Mouse (Mus musculus) neural tube, embryonic 12.5 days (tissue): ENCODE measurements at regions not wholly inside any gene's neighbourhood (a gene's known extent, or its start where the extent isn't known, plus 50 kb on each side); places are given as distances from the start of the nearest gene placed in this dataset.

Experiments
- ATAC-seq: fragments of 200-750 bp; cut with Nextera tagmentation; 2 replicates; pipeline ENCODE4 v1.8.0; 2017; ENCODE audit warnings: low read depth, mild to moderate bottlenecking, moderate TSS enrichment, moderate library complexity; ENCODE audit not compliant: low FRiP score
- H3K27ac ChIP-seq: fragments of 300-500 bp; sonication (generic); 2 replicates; pipeline ENCODE4 v1.5.1; 2016
- H3K27me3 ChIP-seq: fragments of 300-500 bp; sonication (generic); replicated peaks from 2 replicates; pipeline ENCODE4 v1.6.1; 2016; ENCODE audit warnings: mild to moderate bottlenecking
- H3K36me3 ChIP-seq: fragments of 300-500 bp; sonication (generic); 2 replicates; pipeline ENCODE4 v1.6.1; 2016; ENCODE audit warnings: mild to moderate bottlenecking
- H3K4me1 ChIP-seq: fragments of 300-500 bp; sonication (generic); 2 replicates; pipeline ENCODE4 v1.6.1; 2016
- H3K4me2 ChIP-seq: fragments of 300-500 bp; sonication (generic); replicated peaks from 2 replicates; pipeline ENCODE4 v1.6.1; 2016; ENCODE audit warnings: mild to moderate bottlenecking
- H3K4me3 ChIP-seq: fragments of 300-500 bp; sonication (generic); 2 replicates; pipeline ENCODE4 v1.5.1; 2016
- H3K9ac ChIP-seq: fragments of 300-500 bp; sonication (generic); 2 replicates; pipeline ENCODE4 v1.6.1; 2016; ENCODE audit warnings: mild to moderate bottlenecking
- H3K9me3 ChIP-seq: fragments of 300-500 bp; sonication (generic); 2 replicates; pipeline ENCODE4 v1.6.1; 2016; ENCODE audit warnings: mild to moderate bottlenecking
- WGBS: fragments of 180-500 bp; shearing (Covaris S2); methylation state at CpG from one replicate; pipeline ENCODE4 v1.1.7; 2016; 5-methylcytosine and 5-hydroxymethylcytosine counted together

DNA sequence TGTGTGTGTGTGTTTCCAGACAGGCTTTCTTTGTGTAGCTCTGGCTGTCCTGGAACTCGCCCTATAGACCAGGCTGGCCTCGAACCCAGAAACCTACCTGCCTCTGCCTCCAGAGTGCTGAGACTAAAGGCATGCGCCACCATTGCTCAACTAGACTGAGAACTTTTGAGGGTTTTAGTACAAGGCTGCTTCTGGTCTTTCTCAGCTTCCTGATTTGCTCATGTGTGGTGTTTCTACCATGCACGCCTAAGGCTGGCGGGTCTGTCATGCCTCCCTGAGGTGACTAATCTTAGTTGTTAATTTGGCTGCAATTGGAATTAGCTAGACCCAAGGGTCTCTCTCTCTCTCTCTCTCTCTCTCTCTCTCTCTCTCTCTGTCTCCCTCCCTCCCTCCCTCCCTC is 61.2 kb upstream of the Cux1 start:
- H3K4me1 ChIP-seq = no peaks in the 10 kb centered on the region
- no peak overlapping the region for H3K27ac ChIP-seq
- no peak overlapping the region for H3K9ac ChIP-seq
- 0 out of 2 replicates have a peak, but pooled peaks cover 5% of the 10 kb centered on the region for H3K27me3 ChIP-seq
- no peak overlapping the region for H3K4me2 ChIP-seq
- H3K9me3 ChIP-seq = no peaks in the 10 kb centered on the region
- no peak overlapping the region for H3K4me3 ChIP-seq
- no peak for ATAC-seq
- H3K36me3 ChIP-seq = no peaks in the 10 kb centered on the region
- WGBS = 90% methylated on average over 5 of the region's 5 CpGs

DNA sequence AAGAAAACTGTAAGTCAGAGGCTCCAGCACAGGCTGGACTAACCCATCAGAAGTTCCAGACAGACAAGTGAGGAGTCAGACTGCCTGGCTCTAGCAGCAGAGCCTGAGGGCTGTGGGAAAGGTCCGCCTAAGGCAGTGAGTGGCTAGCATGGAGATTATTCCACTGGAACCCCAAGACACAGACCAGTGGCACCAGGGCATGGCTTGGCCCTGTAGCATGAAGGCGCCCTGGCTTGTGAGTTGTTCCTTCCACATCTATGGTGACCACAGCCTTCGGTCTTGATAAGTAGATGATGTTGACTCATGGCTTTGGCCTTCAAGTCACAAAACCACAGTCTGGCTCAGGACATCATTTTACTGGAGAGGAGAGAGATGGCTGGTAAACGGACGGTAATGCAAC is 60.7 kb upstream of the Myl10 start:
- 90% methylated on average over 5 of the region's 5 CpGs for WGBS
- Histone ChIP-seq H3K4me1 (no peaks in the 10 kb centered on the region), H3K4me2 (no peak overlapping the region), H3K9ac (no peak overlapping the region), H3K9me3 (no peaks in the 10 kb centered on the region), H3K27ac (no peak overlapping the region), H3K27me3 (no peaks in the 10 kb centered on the region), H3K36me3 (no peaks in the 10 kb centered on the region), H3K4me3 (no peak overlapping the region)
- no peak for ATAC-seq

DNA sequence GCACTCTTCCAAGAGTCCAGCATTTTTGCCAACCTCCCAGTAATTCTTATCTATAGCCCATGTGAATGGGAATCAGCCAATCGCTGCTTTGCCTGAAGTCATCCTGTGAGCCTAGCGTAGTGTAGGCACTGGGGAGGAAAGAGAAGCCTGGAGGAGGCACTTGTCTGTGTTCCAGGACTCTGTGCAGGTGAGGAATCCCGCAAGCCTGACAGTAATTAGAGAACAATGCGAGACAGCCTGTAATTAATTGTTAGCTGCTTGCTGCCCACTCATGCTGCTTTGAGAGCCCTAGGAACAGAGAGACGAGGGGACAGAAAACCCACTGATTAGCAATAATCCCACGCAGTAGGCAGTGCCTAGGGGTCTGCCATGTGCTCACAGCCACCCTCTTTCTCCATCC is 59.0 kb upstream of the Myl10 start:
- Histone ChIP-seq H3K27me3 (no peaks in the 10 kb centered on the region), H3K4me2 (no peak overlapping the region), H3K9me3 (no peaks in the 10 kb centered on the region), H3K36me3 (no peaks in the 10 kb centered on the region), H3K4me3 (no peak overlapping the region), H3K9ac (no peak overlapping the region), H3K27ac (no peak overlapping the region), H3K4me1 (no peaks in the 10 kb centered on the region)
- WGBS = 73% methylated on average over 6 of the region's 6 CpGs
- ATAC-seq = no peak

DNA sequence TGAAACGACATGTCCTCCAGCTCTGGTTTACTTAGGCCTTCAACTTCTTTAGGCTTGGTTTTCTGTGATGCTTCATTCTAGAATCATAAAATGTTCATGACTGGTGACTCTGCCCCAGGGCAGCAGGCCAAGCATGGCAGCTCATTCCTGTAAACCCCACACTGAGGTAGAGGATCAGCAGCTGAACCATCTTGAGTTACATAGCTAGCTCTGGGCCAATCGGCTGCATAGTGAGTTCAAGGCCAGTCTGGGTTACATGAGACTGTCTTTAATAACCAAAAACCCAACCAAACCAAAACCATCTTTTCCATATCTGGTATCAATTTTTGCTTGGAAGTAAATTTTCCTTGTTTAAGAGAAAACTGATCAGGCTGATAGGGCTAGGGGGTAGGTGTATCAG is 57.8 kb upstream of the Myl10 start:
- 88% methylated on average over 2 of the region's 2 CpGs for WGBS
- Histone ChIP-seq H3K27ac (no peak overlapping the region), H3K4me1 (no peaks in the 10 kb centered on the region), H3K27me3 (no peaks in the 10 kb centered on the region), H3K4me2 (no peak overlapping the region), H3K36me3 (no peaks in the 10 kb centered on the region), H3K4me3 (no peak overlapping the region), H3K9ac (no peak overlapping the region), H3K9me3 (no peaks in the 10 kb centered on the region)
- ATAC-seq = no peak

DNA sequence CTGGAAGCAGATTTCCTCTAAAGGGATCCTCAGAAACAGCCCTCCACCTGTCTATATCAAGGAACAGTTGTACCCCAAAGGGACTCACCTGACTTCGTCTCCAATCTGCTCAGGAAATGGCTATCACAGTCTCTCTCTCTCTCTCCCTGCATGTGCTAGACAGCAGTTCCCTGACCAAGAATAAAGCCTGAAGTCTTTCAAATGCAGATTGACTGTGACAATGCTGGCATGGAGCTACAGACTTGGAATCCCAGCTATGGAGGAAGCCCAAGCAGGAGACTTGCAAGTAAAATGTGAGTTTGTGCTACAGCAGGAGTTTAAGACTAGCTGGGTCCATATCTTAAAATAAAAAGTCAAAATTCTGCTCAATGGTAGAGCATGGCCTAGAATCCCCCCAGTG is 56.5 kb upstream of the Myl10 start:
- ATAC-seq = no peak
- H3K27me3 ChIP-seq = no peaks in the 10 kb centered on the region
- H3K27ac ChIP-seq = no peak overlapping the region
- WGBS = 57% methylated on average over 1 of the region's 1 CpGs
- no peaks in the 10 kb centered on the region for H3K4me1 ChIP-seq
- no peaks in the 10 kb centered on the region for H3K36me3 ChIP-seq
- H3K4me2 ChIP-seq = no peak overlapping the region
- H3K9me3 ChIP-seq = no peaks in the 10 kb centered on the region
- H3K9ac ChIP-seq = no peak overlapping the region
- H3K4me3 ChIP-seq = no peak overlapping the region

DNA sequence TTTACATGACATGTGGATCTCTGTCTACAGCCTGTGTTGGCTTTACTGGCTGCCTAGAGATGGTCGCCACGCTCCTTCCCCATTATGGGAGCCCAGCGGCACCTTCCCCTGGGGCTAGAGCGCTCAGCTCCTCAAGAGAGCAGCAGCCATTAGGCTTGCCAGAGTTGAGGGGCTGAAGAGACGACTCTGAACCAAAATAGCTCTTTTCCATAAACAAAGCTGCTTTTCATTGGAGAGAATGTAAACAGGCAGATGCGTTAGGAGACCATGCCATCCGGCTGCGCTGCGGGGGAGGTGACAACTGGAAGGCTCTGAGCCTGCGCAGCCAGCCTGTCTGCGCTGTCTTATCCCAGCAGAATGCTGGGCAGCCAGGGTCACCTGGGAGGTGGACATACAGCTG is 55.1 kb upstream of the Myl10 start:
- H3K4me1 ChIP-seq = no peaks in the 10 kb centered on the region
- H3K4me2 ChIP-seq = no peak overlapping the region
- no peak overlapping the region for H3K27ac ChIP-seq
- no peaks in the 10 kb centered on the region for H3K27me3 ChIP-seq
- 63% methylated on average over 11 of the region's 11 CpGs for WGBS
- no peaks in the 10 kb centered on the region for H3K9me3 ChIP-seq
- no peak overlapping the region for H3K9ac ChIP-seq
- ATAC-seq = no peak
- H3K4me3 ChIP-seq = no peak overlapping the region
- no peaks in the 10 kb centered on the region for H3K36me3 ChIP-seq

DNA sequence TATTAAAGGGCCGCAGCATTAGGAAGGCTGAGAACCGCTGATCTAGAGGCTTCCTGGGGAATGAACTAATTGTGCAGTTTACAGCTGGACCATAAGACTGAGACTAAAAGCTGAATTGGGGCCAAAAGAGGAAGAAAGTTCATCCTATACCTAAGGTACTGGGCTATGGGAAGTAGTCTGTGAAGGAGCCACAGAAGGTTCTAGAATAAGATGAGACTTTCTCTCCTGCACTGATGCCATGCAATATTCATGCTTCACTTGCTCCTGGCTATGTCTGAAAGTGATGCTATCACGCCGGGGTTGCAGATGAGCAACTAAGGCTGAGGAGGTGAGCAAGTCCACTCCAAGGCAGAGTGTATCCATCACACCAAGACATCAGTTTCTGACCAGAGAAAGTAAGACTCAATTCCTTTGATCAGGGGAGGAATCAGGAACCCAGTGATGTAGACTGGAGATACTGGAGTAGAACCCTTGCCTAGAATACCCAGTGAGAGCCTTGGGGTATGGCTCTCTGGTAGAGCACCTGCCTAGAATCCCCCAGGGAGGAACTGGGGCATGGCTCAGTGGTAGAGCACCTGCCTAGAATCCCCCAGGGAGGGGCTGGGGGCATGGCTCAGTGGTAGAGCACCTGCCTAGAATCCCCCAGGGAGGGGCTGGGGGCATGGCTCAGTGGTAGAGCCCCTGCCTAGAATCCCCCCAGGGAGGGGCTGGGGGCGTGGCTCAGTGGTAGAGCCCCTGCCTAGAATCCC is 51.9 kb upstream of the Myl10 start:
- WGBS = 90% methylated on average over 5 of the region's 5 CpGs
- Histone ChIP-seq H3K36me3 (no peaks in the 10 kb centered on the region), H3K27me3 (no peaks in the 10 kb centered on the region), H3K9me3 (no peaks in the 10 kb centered on the region), H3K4me2 (no peak overlapping the region), H3K9ac (no peak overlapping the region), H3K4me3 (no peak overlapping the region), H3K27ac (no peak overlapping the region), H3K4me1 (no peaks in the 10 kb centered on the region)
- ATAC-seq = no peak

DNA sequence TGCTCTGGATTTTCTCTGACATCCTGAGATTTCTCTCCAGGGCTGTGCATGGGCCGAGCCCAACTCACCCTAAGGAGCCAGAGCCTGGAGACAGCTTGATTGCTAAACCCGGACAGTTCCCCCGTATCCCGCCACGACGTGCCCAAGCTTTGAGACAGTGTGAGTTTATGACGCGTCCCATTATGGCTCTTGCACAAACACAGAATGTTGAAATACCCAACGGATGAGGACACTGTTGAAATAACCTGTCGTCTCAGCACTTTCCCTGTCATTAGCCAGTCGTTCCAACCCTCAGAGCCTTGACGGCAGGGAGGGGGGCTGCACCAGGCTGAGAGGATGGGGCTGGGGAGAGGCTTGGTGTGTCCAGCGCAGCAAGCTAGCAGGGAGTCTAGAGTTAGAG is 50.7 kb upstream of the Myl10 start:
- Histone ChIP-seq H3K4me2 (no peak overlapping the region), H3K4me1 (no peaks in the 10 kb centered on the region), H3K9me3 (no peaks in the 10 kb centered on the region), H3K36me3 (no peaks in the 10 kb centered on the region), H3K9ac (no peak overlapping the region), H3K4me3 (no peak overlapping the region), H3K27ac (no peak overlapping the region), H3K27me3 (no peaks in the 10 kb centered on the region)
- WGBS = 57% methylated on average over 13 of the region's 13 CpGs
- ATAC-seq = no peak
